Mouse (Mus musculus) forebrain, embryonic 13.5 days (tissue): ENCODE data around the gene Gm10382. TPM values are rescaled to one million over a fixed set of nuclear protein-coding genes. Genes with fewer than 3 reads are reported as not detected.

Experiments used
- ATAC-seq: fragments of 200-750 bp; cut with Nextera tagmentation; 2 replicates; pipeline ENCODE4 v1.8.0; 2017
- H3K27ac ChIP-seq: fragments of 300-500 bp; sonication (generic); 2 replicates; pipeline ENCODE4 v1.5.1; 2015; ENCODE audit warnings: inconsistent platforms, mild to moderate bottlenecking, moderate library complexity
- H3K27me3 ChIP-seq: fragments of 300-500 bp; sonication (generic); 2 replicates; pipeline ENCODE4 v1.6.1; 2015; ENCODE audit warnings: mild to moderate bottlenecking, inconsistent platforms
- H3K36me3 ChIP-seq: fragments of 300-500 bp; sonication (generic); 2 replicates; pipeline ENCODE4 v1.6.1; 2015; ENCODE audit warnings: mild to moderate bottlenecking, inconsistent platforms; ENCODE audit not compliant: poor library complexity, severe bottlenecking
- H3K4me1 ChIP-seq: fragments of 300-500 bp; sonication (generic); 2 replicates; pipeline ENCODE4 v1.6.1; 2015; ENCODE audit warnings: inconsistent platforms
- H3K4me2 ChIP-seq: fragments of 300-500 bp; sonication (generic); 2 replicates; pipeline ENCODE4 v1.6.1; 2015; ENCODE audit warnings: inconsistent platforms, mild to moderate bottlenecking, moderate library complexity
- H3K4me3 ChIP-seq: fragments of 300-500 bp; sonication (generic); 2 replicates; pipeline ENCODE4 v1.5.1; 2015; ENCODE audit warnings: mild to moderate bottlenecking, inconsistent platforms
- H3K9ac ChIP-seq: fragments of 300-500 bp; sonication (generic); 2 replicates; pipeline ENCODE4 v1.6.1; 2015; ENCODE audit warnings: mild to moderate bottlenecking, inconsistent platforms
- H3K9me3 ChIP-seq: fragments of 300-500 bp; sonication (generic); replicated peaks from 2 replicates; pipeline ENCODE4 v1.6.1; 2016; ENCODE audit warnings: inconsistent platforms
- WGBS: fragments of 180-500 bp; shearing (Covaris S2); methylation state at CpG from one replicate; pipeline ENCODE4 v1.1.7; 2015; 5-methylcytosine and 5-hydroxymethylcytosine counted together
- polyA plus RNA-seq: library from polyadenylated mRNA; unstranded; fragments of >200 nt; fragmentation: Nextera tagmentation; extraction: Ambion mirVana; gene quantifications from 2 replicates; pipeline ENCODE4 v1.2.1, GENCODE M21; 2015

Gene Gm10382
- polyA plus RNA-seq, 1 experiment from 2014 or later: 0.27 TPM

DNA sequence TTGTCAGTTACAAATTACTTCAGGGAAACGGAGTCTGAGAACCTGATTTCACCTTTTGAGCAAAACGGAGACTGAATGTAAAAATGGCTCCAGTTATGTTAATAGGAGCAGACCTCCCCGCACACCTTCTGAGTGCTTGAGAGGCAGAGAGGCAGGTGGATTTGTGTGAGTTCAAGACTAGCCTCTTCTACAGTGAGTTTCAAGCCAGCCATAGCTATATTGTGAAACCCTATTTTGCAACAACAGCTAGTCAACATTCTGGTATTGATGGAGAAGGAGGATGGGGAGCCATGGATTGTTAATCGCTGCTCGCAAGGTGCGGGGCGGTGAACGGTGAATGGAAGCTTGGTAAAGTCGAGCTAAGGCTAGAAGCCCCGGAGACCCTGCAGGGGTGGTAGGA, 13.4 kb downstream of the Gm10382 start:
- no peak for ATAC-seq
- no peaks in the 10 kb centered on the region for H3K27me3 ChIP-seq
- WGBS: 55% methylated on average over 10 of the region's 10 CpGs

GRCm38 (mm10) chr5:125402991-125403390, 13.9 kb downstream of the Gm10382 start:
- Histone ChIP-seq H3K4me3 (no peak overlapping the region), H3K9me3 (no peaks in the 10 kb centered on the region), H3K27ac (no peak overlapping the region), H3K27me3 (no peaks in the 10 kb centered on the region), H3K36me3 (no peaks in the 10 kb centered on the region), H3K4me2 (no peak overlapping the region), H3K4me1 (peaks cover 9% of the 10 kb centered on the region), H3K9ac (no peak overlapping the region)
- no peak for ATAC-seq
- WGBS: 63% methylated on average over 6 of the region's 6 CpGs

More for the DNA sequence above, 13.4 kb downstream of the Gm10382 start:
- no peak overlapping the region for H3K4me2 ChIP-seq
- no peaks in the 10 kb centered on the region for H3K36me3 ChIP-seq
- peaks cover 8% of the 10 kb centered on the region for H3K4me1 ChIP-seq
- no peaks in the 10 kb centered on the region for H3K9me3 ChIP-seq
- no peak overlapping the region for H3K4me3 ChIP-seq
- no peak overlapping the region for H3K27ac ChIP-seq
- no peak overlapping the region for H3K9ac ChIP-seq

- Histone ChIP-seq H3K9me3 (no peaks in the 10 kb centered on the region), H3K4me3 (peak overlapping the region; percentile 42), H3K4me1 (peaks cover 9% of the 10 kb centered on the region), H3K9ac (peak overlapping the region; percentile 50; the same call in 1 of the 2 replicates), H3K27me3 (no peaks in the 10 kb centered on the region), H3K4me2 (peak overlapping the region; percentile 59), H3K36me3 (no peaks in the 10 kb centered on the region), H3K27ac (no peak overlapping the region)
- peak; percentile 42; the same call in 1 of the 2 replicates for ATAC-seq
- 7% methylated on average over 31 of the region's 31 CpGs for WGBS
Observed at GRCm38 (mm10) chr5:125403481-125404465, 14.7 kb downstream of the Gm10382 start.

DNA sequence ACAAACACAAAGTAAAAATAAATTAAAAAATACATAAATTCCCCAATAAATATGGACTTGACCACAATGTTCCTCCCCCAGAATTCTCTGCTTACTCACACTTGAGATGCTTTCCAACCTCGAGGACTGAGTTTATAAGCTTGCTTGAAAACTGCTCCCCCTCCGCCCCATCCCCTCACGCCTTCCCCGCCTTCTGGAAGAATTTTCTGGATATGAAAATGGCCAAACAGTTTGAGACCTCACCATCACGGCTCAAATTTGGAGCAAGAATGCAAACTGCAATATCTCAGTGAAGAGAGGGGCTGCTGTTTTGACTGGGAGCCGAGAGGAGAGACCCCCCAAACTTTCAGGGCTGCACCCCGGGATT, 15.4 kb downstream of the Gm10382 start:
- peaks cover 9% of the 10 kb centered on the region for H3K4me1 ChIP-seq
- H3K9me3 ChIP-seq: no peaks in the 10 kb centered on the region
- no peak for ATAC-seq
- H3K4me2 ChIP-seq: peak overlapping the region; percentile 70
- H3K4me3 ChIP-seq: peak overlapping the region; percentile 56
- H3K36me3 ChIP-seq: no peaks in the 10 kb centered on the region
- H3K9ac ChIP-seq: peak overlapping the region; percentile 59
- no peaks in the 10 kb centered on the region for H3K27me3 ChIP-seq
- peak overlapping the region; percentile 84 for H3K27ac ChIP-seq
- 2% methylated on average over 7 of the region's 7 CpGs for WGBS

DNA sequence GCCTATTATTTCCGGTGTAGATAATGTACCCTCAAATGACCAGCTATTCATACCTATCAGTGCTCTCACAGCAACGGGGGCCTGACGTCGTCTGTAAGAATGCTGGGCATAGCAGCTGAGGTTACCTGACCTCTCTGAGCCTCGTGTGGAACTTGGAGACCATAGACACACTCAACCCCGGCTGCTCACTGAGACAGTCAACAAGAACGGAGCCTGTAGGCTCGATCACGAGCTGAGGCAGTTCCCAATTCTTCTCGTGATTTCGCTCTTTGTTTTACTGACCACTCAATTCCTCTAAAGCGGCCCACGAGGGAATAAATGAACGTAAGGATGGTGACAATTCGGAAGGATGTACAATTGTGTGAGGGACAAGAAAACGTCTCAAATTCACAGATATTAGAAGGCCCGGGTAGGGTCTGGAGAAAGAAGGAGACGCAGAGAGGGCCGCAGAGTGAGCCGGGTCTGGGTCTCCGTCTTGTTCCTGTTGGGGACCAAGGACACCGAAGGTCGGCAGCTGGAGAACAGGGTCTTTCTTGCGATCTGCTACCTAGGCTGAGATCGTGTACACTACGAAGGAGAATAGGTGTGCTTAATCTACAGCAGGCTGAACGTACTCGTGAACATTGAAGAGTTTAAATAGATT, 15.9 kb downstream of the Gm10382 start:
- H3K27ac ChIP-seq: peak overlapping the region; percentile 84
- peaks cover 11% of the 10 kb centered on the region for H3K4me1 ChIP-seq
- no peaks in the 10 kb centered on the region for H3K27me3 ChIP-seq
- H3K4me2 ChIP-seq: peak overlapping the region; percentile 70
- H3K9me3 ChIP-seq: no peaks in the 10 kb centered on the region
- under 1% methylated on average over 28 of the region's 28 CpGs for WGBS
- H3K9ac ChIP-seq: peak overlapping the region; percentile 59
- H3K36me3 ChIP-seq: no peaks in the 10 kb centered on the region
- ATAC-seq: peak; percentile 33
- peak overlapping the region; percentile 56 for H3K4me3 ChIP-seq

GRCm38 (mm10) chr5:125405546-125406248, 16.6 kb downstream of the Gm10382 start:
- Histone ChIP-seq H3K4me2 (peak overlapping the region; percentile 70), H3K27me3 (no peaks in the 10 kb centered on the region), H3K27ac (peak overlapping the region; percentile 92), H3K4me1 (peaks cover 13% of the 10 kb centered on the region), H3K36me3 (no peaks in the 10 kb centered on the region), H3K9ac (peak overlapping the region; percentile 72), H3K4me3 (peak overlapping the region; percentile 56), H3K9me3 (no peaks in the 10 kb centered on the region)
- under 1% methylated on average over 31 of the region's 31 CpGs for WGBS
- peak; percentile 76 for ATAC-seq

DNA sequence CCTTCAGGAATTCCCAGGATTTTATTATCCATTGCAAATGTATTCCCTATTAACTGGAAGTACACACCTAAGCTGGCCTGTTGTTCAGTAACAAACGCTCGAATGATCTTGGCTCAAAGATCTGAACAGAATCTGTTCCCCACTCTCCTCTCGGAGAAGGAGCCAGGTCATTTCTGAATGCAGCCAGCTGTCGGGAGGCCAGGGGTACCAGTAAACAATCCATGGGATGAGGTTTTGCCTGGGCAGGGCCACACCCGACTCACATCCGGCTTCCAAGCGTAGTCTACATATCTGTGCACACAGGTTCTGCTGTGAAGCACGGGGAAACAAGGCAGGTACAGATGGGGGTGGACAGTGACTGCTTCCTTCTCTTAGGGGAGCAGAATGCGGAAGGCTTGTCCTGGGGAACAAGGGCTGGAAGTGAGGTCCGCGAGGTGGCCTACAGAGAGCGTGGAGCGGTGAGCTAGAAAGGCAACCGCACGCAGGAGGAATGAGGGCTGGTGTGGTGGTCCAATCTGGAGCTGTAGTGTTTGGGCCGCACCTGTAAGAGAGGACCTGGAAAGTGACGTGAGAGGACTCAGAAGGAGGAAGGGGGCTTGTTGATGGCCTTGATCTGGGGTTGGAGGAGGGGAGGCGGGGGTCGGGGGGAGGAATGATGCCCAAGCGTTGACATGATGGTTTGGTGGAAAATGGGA, 17.3 kb downstream of the Gm10382 start:
- 1% methylated on average over 20 of the region's 20 CpGs for WGBS
- no peaks in the 10 kb centered on the region for H3K27me3 ChIP-seq
- H3K9me3 ChIP-seq: no peaks in the 10 kb centered on the region
- H3K27ac ChIP-seq: peak overlapping the region; percentile 92
- ATAC-seq: peak; percentile 12; the same call in 1 of the 2 replicates
- H3K36me3 ChIP-seq: no peaks in the 10 kb centered on the region
- peak overlapping the region; percentile 70 for H3K4me2 ChIP-seq
- H3K4me1 ChIP-seq: peaks cover 13% of the 10 kb centered on the region
- peak overlapping the region; percentile 56 for H3K4me3 ChIP-seq
- H3K9ac ChIP-seq: peak overlapping the region; percentile 72

DNA sequence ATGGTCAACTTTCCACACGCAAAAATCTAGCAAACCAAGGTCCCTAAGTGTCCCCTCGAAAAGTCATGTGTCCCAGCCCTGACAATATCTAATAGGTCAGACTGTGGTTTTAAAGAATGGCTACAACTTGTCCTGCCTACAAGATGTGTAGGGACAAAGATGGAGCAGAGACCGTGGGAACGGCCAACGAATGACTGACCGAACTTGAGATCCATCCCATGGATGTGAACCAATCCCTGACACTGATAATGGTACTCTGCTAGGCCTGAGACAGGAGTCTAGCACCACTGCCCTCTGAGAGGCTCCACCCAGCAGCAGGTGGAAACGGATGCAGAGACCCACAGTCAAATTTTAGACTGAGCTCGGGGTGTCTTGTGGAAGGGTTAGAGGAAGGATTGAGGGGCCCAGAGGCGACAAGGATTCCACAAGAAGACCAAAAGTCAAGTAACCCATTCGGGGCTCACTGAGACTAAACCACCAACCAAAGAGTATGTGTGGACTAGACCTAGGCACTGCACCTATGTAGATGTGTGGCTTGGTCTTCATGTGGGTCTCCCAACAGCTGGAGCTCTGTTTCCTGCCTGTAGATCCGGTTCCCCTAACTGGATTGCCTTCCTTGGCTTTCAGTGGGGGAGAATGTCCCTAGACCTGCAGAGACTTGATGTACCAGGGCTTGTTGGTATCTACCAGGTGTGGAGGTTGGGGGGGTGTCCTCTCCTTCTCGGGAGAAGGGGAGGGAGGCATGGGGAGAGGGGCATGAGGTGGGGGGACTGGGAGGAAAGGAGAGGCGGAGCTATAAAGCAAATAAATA, 18.1 kb downstream of the Gm10382 start:
- no peaks in the 10 kb centered on the region for H3K9me3 ChIP-seq
- peak overlapping the region; percentile 56 for H3K4me3 ChIP-seq
- no peaks in the 10 kb centered on the region for H3K36me3 ChIP-seq
- H3K9ac ChIP-seq: peak overlapping the region; percentile 72
- H3K4me1 ChIP-seq: peaks cover 13% of the 10 kb centered on the region
- no peaks in the 10 kb centered on the region for H3K27me3 ChIP-seq
- ATAC-seq: no peak
- peak overlapping the region; percentile 92 for H3K27ac ChIP-seq
- H3K4me2 ChIP-seq: peak overlapping the region; percentile 70
- 55% methylated on average over 13 of the region's 13 CpGs for WGBS

GRCm38 (mm10) chr5:125407910-125408575, 18.9 kb downstream of the Gm10382 start:
- Histone ChIP-seq H3K4me3 (no peak overlapping the region), H3K4me1 (peaks cover 13% of the 10 kb centered on the region), H3K9ac (no peak overlapping the region), H3K9me3 (no peaks in the 10 kb centered on the region), H3K36me3 (0 out of 2 replicates have a peak, but pooled peaks cover under 1% of the 10 kb centered on the region), H3K27ac (no peak overlapping the region), H3K4me2 (no peak overlapping the region), H3K27me3 (no peaks in the 10 kb centered on the region)
- no peak for ATAC-seq
- WGBS: 72% methylated on average over 14 of the region's 14 CpGs

GRCm38 (mm10) chr5:125408842-125409241, 19.7 kb downstream of the Gm10382 start:
- Histone ChIP-seq H3K27me3 (no peaks in the 10 kb centered on the region), H3K36me3 (peaks cover 9% of the 10 kb centered on the region), H3K4me1 (peaks cover 15% of the 10 kb centered on the region), H3K4me3 (peak overlapping the region; percentile 34), H3K27ac (no peak overlapping the region; the same call in 1 of the 2 replicates), H3K9me3 (no peaks in the 10 kb centered on the region), H3K9ac (no peak overlapping the region), H3K4me2 (peak overlapping the region; percentile 43)
- WGBS: 0% methylated on average over 13 of the region's 13 CpGs
- peak; percentile 55 for ATAC-seq
